Mouse (Mus musculus) kidney, postnatal 4 days (tissue): ENCODE measurements at regions not wholly inside any gene's neighbourhood (a gene's known extent, or its start where the extent isn't known, plus 50 kb on each side); places are given as distances from the start of the nearest gene placed in this dataset.

ENCODE experiments used
- DNase-seq, 2 experiments: peaks; one replicate each; pipeline ENCODE4 v3.0.0; 2021; ENCODE audit warnings: mixed read lengths in 2 of 2

GRCm38 (mm10) chr6:126481257-126481656 lies 54.0 kb downstream of the Kcna5 start:
- DNase-seq, result peak; percentile 44 to 54

- no peak for DNase-seq
Measured at GRCm38 (mm10) chr6:126477506-126477905, 57.7 kb downstream of the Kcna5 start.

GRCm38 (mm10) chr6:126476758-126477157 lies 58.5 kb downstream of the Kcna5 start:
- DNase-seq, result no peak

GRCm38 (mm10) chr6:126475555-126475954 lies 59.7 kb downstream of the Kcna5 start:
- no peak for DNase-seq

- DNase-seq, result no peak
Measured at GRCm38 (mm10) chr6:126453751-126454150, 81.5 kb downstream of the Kcna5 start.

- DNase-seq, result no peak
Measured at GRCm38 (mm10) chr6:126445519-126445918, 89.7 kb downstream of the Kcna5 start.

- DNase-seq, result no peak
Measured at GRCm38 (mm10) chr6:126440254-126440653, 95.0 kb downstream of the Kcna5 start.

GRCm38 (mm10) chr6:126437976-126438736 lies 97.1 kb downstream of the Kcna5 start:
- no peak for DNase-seq

- no peak for DNase-seq
Measured at GRCm38 (mm10) chr6:126427208-126427607, 108.0 kb downstream of the Kcna5 start.

GRCm38 (mm10) chr6:126405736-126406135 lies 129.5 kb downstream of the Kcna5 start:
- DNase-seq, result peak; percentile 77 to 79

- peak; percentile 27 to 44 for DNase-seq
Measured at GRCm38 (mm10) chr6:126404331-126405070, 130.7 kb downstream of the Kcna5 start.

GRCm38 (mm10) chr6:126399595-126399994 lies 135.6 kb downstream of the Kcna5 start:
- no peak for DNase-seq

- peak; percentile 48 to 67 for DNase-seq
Measured at GRCm38 (mm10) chr6:126398641-126399040, 136.6 kb downstream of the Kcna5 start.

GRCm38 (mm10) chr6:126395015-126395414 lies 140.2 kb downstream of the Kcna5 start:
- no peak for DNase-seq

GRCm38 (mm10) chr6:126394111-126394809 lies 141.0 kb downstream of the Kcna5 start:
- DNase-seq, result peak; percentile 41 to 55

GRCm38 (mm10) chr6:126384210-126385012 lies 150.8 kb downstream of the Kcna5 start:
- DNase-seq, result no peak

GRCm38 (mm10) chr6:126377216-126377615 lies 158.0 kb downstream of the Kcna5 start:
- DNase-seq, result no peak

- no peak for DNase-seq
Measured at GRCm38 (mm10) chr6:126374970-126375620, 160.1 kb downstream of the Kcna5 start.

GRCm38 (mm10) chr6:126371971-126372370 lies 163.2 kb downstream of the Kcna5 start:
- DNase-seq, result peak; percentile 77 to 82

- DNase-seq, result no peak
Measured at GRCm38 (mm10) chr6:126371489-126371888, 163.7 kb downstream of the Kcna5 start.

GRCm38 (mm10) chr6:126365495-126365894 lies 169.7 kb downstream of the Kcna5 start:
- no peak for DNase-seq

GRCm38 (mm10) chr6:126362331-126362730 lies 172.9 kb downstream of the Kcna5 start:
- no peak for DNase-seq
